Mouse (Mus musculus): ENCODE data around the gene Dcst2. TPM values are rescaled to one million over a fixed set of nuclear protein-coding genes. Genes with fewer than 3 reads are reported as not detected.

The Dcst2 gene
- total RNA-seq, 2 experiments from 2014 or later, result 0.43 TPM; not detected in 1

GRCm38 (mm10) chr3:89365153-89365485 is 3.3 kb downstream of the Dcst2 start, which contains the start of gene Dcst1:
Dcst1 (minus strand) TSS chr3:89365253.
- DNase-seq, result no peak

GRCm38 (mm10) chr3:89365486-89366414 is 4.0 kb downstream of the Dcst2 start:
- no peak for DNase-seq

- DNase-seq, result no peak
These were observed 5.6 kb downstream of the Dcst2 start for GRCm38 (mm10) chr3:89367338-89367737.

GRCm38 (mm10) chr3:89373581-89374231 is 11.9 kb downstream of the Dcst2 start:
- DNase-seq, result no peak

GRCm38 (mm10) chr3:89377831-89378230 is 16.1 kb downstream of the Dcst2 start:
- no peak for DNase-seq

GRCm38 (mm10) chr3:89378394-89379067 is 16.8 kb downstream of the Dcst2 start:
- peak; percentile 78 for DNase-seq

GRCm38 (mm10) chr3:89379388-89380131 is 17.8 kb downstream of the Dcst2 start:
- DNase-seq, result no peak

GRCm38 (mm10) chr3:89380291-89380690 is 18.5 kb downstream of the Dcst2 start:
- no peak for DNase-seq

GRCm38 (mm10) chr3:89380711-89381110 is 18.9 kb downstream of the Dcst2 start:
- DNase-seq, result no peak

GRCm38 (mm10) chr3:89381233-89381632 is 19.5 kb downstream of the Dcst2 start:
- no peak for DNase-seq

- DNase-seq, result no peak
These were observed 20.5 kb downstream of the Dcst2 start for GRCm38 (mm10) chr3:89382033-89382882.

GRCm38 (mm10) chr3:89382950-89383349 is 21.2 kb downstream of the Dcst2 start:
- DNase-seq, result no peak

- DNase-seq, result no peak
These were observed 22.0 kb downstream of the Dcst2 start for GRCm38 (mm10) chr3:89383651-89384255.

- DNase-seq, result no peak
These were observed 22.7 kb downstream of the Dcst2 start for GRCm38 (mm10) chr3:89384331-89385076.

- DNase-seq, result no peak
These were observed 23.7 kb downstream of the Dcst2 start for GRCm38 (mm10) chr3:89385451-89385850.

GRCm38 (mm10) chr3:89386438-89387420 is 25.0 kb downstream of the Dcst2 start:
- DNase-seq, result no peak

- no peak for DNase-seq
These were observed 25.9 kb downstream of the Dcst2 start for GRCm38 (mm10) chr3:89387632-89388031.

GRCm38 (mm10) chr3:89388134-89388881 is 26.5 kb downstream of the Dcst2 start:
- DNase-seq, result peak in 1 of 2 experiments; percentile 65
